Mouse (Mus musculus): ENCODE measurements around the gene Defb36. TPM values are rescaled to one million over a fixed set of nuclear protein-coding genes. Genes with fewer than 3 reads are reported as not detected.
A peak's percentile ranks its signal among the peaks of the same experiment; 100 is the strongest.

Gene Defb36
- total RNA-seq, 2 experiments from 2014 or later: not detected

DNA sequence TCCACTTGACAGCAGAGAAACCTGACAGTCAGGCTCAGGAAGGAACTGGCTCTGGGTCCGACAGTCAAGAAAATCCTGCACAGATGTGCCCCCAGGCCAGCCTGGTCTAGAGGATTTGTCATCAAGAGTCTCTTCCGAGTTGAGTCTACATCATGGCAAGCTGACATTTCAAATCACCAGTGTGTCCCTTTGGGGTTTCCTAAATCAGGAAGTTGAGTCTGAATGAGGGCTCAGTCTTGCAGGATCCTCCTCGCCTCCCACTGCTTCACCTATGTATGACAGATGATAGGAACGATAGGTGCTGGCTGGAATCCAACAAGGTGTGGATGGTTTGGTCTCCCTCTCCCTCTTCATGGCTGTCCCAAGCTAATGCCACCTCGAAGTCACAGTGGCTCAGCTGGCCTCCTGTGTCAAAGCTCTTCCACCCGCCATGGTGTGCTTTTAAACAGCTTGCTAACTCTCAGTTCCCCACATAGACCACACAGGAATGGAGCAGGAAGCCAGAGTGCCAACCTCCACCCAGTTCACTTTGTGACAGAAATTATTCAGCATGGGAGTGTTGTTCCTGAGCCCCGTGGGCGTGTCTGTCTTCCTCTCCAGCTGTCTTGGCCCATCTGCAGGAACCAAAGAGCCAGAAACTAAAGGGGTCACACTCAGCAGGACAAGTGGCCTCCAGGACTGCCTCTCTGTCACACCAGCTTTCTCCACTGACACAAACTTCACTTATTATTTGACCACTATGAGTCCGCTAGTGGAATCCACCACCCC is 16.4 kb downstream of the Defb36 start:
- peak; percentile 92 for ATAC-seq (replicated peaks; ENCODE audit: poor library complexity, severe bottlenecking)

DNA sequence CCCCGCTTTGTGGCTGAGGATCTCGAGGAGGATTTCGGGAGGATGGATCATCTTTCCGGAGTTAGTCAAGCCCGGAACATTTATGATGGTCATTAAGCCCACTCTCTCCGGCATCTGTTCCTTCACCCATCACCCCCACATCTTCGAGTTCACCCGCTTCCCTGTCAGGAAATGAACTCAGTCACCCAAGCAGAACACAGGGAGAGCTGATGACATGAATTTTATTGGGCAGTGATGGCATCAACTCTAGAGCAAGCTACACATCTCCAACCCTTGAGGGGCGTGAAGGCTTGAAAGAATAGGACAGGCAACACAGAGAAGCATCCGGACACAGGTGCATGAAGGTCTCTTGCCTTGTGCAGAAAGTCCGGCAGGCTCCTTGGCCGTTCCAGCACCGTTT is 18.0 kb downstream of the Defb36 start:
- ATAC-seq (replicated peaks; ENCODE audit: poor library complexity, severe bottlenecking): no peak

DNA sequence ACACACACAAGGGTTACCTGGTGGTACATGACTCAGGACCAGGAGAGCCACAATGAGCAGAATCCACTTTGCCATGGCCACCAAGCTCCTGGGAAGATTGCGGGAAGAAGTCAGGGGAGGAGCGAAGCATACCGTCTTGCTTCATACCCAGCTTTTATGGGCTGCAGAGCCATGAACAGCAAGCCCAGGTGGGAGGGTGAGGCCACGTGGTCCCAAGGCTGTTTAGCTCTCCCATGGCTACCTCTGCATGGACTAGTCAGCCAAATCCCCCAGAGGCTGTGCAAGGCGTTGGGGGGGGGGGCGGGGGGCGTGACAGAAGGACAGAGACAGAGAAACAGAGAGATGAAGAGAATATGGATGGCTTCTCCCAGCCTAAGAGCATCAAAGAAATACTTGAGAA is 18.8 kb downstream of the Defb36 start, which contains the start of gene Defb25:
Gene Defb25 (minus strand): TSS at position 101 of the 400 bp plus-strand sequence.
- no peak for ATAC-seq (replicated peaks; ENCODE audit: poor library complexity, severe bottlenecking)

- no peak for ATAC-seq (replicated peaks; ENCODE audit: poor library complexity, severe bottlenecking)
Measured at GRCm38 (mm10) chr2:152624566-152624965, 20.4 kb downstream of the Defb36 start.

DNA sequence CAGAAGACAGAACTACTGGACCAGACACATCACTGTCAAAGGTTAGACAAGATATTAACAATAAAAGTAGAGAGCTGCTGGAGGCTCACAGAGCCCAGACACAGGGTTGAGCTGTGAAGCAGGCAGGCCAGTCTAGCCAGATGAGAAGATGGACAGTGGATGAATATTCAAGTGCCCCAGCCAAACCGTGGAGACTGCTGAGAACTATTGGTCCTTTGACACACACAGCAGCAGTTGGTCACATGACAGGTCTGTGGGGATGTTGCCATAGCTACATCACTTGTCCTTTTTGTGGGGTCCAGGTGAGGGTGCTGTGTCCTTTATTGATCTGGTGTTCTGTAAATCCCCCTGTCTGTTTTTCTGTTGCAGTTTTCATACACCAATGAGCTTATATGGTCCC is 21.1 kb downstream of the Defb36 start:
- no peak for ATAC-seq (replicated peaks; ENCODE audit: poor library complexity, severe bottlenecking)

GRCm38 (mm10) chr2:152626774-152627591 is 22.9 kb downstream of the Defb36 start, which contains the start of gene Rem1:
TSS of gene Rem1 (plus strand) at chr2:152626951.
- ATAC-seq (replicated peaks; ENCODE audit: poor library complexity, severe bottlenecking): peak; percentile 64

GRCm38 (mm10) chr2:152628066-152628465 is 23.9 kb downstream of the Defb36 start:
- no peak for ATAC-seq (replicated peaks; ENCODE audit: poor library complexity, severe bottlenecking)

DNA sequence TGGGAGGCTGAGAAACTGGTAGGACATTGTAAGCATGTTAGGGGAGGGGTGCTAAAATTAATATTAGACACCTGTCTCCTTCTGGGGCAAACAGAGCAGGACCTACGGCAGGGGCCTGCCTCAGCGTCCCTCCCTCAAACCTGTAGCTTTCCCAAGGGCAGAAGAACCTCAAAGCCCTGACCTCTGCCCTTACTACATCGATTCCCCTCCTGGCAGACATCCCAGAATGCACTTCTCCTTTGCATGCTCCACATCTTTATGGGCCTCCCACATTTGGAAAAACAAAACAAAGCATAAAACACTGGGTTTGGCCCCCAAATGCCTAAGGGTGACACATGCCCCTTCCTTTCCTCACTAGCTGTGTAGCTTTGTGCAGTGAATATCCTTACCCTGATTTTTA is 25.1 kb downstream of the Defb36 start:
- no peak for ATAC-seq (replicated peaks; ENCODE audit: poor library complexity, severe bottlenecking)

- no peak for ATAC-seq (replicated peaks; ENCODE audit: poor library complexity, severe bottlenecking)
Measured at GRCm38 (mm10) chr2:152629904-152630303, 25.8 kb downstream of the Defb36 start.

DNA sequence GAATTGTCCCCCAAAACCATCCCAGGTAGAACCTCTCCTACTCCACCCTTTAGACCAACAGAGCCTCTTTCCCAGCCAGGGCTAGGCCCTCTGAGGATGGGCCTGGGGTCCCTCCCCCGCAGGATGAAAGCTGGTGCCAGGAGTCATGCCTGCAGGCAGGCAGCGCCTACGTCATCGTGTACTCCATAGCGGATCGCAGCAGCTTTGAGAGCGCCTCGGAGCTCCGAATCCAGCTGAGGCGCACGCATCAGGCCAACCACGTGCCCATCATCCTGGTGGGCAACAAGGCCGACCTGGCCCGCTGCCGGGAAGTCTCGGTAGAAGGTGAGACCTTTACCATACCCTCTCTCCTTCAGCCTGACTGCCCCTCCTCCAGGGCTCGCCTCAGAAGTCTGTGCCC is 29.2 kb downstream of the Defb36 start:
- ATAC-seq (replicated peaks; ENCODE audit: poor library complexity, severe bottlenecking): 0 out of 2 replicates have a peak, but pooled peaks have one; percentile 24

- no peak for ATAC-seq (replicated peaks; ENCODE audit: poor library complexity, severe bottlenecking)
Measured at GRCm38 (mm10) chr2:152634311-152634710, 30.2 kb downstream of the Defb36 start.

GRCm38 (mm10) chr2:152636246-152637005 is 32.3 kb downstream of the Defb36 start:
- ATAC-seq (replicated peaks; ENCODE audit: poor library complexity, severe bottlenecking): peak; percentile 25; the same call in 1 of the 2 replicates

DNA sequence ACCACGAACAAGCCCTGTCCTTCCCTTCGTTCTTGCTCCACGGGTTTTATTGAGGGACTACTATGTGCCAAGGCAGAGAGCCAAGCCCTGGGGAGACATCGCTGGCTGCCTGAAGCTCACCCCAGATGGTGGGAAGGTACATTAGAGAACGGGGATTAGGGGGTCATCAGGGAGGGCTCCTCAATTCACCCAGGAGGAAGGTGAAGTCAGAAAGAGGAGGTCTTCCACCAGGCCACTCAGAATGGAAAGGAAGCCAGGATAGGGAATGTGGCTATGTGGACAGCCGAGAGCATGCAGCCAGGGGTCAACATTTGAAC is 32.8 kb downstream of the Defb36 start:
- ATAC-seq (replicated peaks; ENCODE audit: poor library complexity, severe bottlenecking): no peak

DNA sequence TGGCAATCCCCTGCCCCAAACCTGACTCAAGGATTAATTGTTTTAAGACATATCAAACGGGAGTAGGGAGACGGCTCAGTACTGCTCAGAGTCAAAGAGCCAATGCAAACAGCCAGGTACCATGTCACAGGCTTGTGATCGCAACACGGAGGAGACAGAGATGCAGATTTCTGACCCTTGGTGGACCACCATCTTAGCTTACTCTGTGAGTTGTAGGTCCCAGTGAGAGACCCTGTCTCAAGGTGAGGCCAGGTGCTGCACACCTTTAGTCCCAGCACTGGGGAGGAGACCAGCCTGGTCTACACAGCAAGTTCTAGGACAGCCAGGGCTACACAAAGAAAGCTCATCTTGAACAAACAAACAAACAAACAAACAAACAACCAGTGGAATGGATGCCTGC is 33.3 kb downstream of the Defb36 start:
- no peak for ATAC-seq (replicated peaks; ENCODE audit: poor library complexity, severe bottlenecking)

DNA sequence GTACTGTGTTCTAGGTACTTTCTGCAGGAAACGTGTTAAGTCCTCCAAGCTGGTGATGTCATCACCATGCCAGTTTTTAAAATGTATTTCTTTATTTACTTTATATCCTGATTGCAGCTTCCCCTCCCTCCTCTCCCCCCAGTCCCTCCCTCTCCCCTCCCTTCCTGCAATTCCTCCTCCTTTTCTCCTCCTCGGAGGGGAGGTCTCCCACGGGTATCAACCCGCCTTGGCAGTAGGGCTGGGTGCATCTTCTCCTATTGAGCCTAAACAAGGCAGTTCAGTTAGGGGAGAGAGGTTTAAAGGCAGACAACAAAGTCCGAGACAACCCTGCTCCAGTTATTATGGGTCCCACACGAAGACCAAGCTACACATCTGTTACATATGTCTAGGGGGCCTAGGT is 34.7 kb downstream of the Defb36 start:
- no peak for ATAC-seq (replicated peaks; ENCODE audit: poor library complexity, severe bottlenecking)

DNA sequence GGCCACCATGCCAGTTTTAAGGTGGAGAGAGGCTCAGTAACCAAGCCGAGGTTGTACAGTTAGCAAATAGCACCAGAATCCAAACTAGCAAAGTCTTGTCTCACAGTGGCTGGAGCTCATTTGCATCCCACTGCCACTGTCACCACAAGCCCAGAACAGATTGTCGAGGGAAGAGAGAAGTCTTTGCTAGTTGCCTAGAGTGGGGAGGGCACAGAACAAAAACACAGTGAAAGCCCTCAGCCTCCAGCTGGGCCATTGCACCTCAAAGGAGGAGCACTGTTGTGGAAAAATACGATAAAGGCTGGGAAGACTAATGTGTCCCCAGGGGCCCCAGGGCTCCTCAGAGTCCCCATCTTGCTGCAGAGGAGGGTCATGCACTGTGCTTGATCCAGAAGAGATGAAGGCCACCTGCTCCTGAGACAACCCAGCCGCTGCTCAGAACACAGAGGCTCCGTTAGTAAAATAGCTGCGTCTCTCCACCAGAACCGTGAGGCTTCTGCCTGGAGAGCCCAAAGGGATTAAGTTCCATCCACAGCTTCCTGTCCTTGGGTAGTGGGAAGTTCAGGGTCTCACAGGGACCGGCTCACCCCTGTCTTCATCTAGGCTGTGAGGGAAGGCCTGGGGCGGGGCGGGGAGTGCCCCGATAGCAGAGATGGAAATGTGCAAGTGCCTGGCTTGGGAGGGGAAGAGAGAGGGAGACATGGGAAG is 35.4 kb downstream of the Defb36 start:
- no peak for ATAC-seq (replicated peaks; ENCODE audit: poor library complexity, severe bottlenecking)

GRCm38 (mm10) chr2:152652901-152653620 is 48.9 kb downstream of the Defb36 start:
- peak; percentile 73 for ATAC-seq (replicated peaks; ENCODE audit: poor library complexity, severe bottlenecking)

DNA sequence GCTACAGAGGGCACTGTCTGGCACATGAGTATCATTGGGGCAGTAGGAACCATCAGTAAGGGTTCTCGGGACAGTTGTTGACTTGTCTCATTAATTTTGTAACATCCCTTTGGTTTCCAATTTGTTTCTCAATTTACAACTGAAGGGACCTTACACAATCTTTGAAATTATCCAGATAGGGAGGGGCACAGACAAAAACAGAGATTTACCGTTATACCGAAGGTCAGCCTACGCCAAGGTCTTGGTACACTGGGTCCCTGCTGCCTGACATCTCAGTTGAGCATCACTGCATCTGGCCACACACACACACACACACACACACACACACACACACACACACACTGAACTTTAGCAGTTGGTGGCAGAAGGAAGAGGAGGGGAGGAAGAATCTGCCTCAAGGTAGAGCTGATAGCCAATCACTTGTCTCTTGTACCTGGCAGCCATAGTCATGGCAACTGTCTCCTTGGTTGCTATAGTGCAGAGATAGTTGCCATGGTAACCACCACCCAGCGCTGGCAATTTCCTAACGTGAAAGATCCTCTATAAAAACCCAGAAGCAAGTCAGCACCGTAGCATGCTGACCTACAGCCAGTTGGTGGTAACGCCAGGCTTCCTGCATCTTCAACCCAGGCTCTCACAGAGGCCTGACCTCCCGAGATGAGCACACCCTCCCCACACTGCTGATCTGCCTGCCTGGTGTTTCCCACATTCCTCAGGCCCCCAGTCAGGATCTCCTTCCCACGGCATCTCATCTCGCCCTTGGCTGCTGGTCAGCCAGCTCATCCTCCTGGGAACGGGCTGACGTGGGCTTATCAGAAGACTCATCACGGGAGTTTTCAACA is 50.0 kb downstream of the Defb36 start:
- peak; percentile 63 for ATAC-seq (replicated peaks; ENCODE audit: poor library complexity, severe bottlenecking)

GRCm38 (mm10) chr2:152657398-152657797 is 53.3 kb downstream of the Defb36 start:
- 0 out of 2 replicates have a peak, but pooled peaks have one; percentile 15 for ATAC-seq (replicated peaks; ENCODE audit: poor library complexity, severe bottlenecking)

Data from granulocyte monocyte progenitor cell, adult 5-6 weeks (primary cell).